Mouse (Mus musculus): ENCODE measurements at regions not wholly inside any gene's neighbourhood (a gene's known extent, or its start where the extent isn't known, plus 50 kb on each side); places are given as distances from the start of the nearest gene placed in this dataset.

DNA sequence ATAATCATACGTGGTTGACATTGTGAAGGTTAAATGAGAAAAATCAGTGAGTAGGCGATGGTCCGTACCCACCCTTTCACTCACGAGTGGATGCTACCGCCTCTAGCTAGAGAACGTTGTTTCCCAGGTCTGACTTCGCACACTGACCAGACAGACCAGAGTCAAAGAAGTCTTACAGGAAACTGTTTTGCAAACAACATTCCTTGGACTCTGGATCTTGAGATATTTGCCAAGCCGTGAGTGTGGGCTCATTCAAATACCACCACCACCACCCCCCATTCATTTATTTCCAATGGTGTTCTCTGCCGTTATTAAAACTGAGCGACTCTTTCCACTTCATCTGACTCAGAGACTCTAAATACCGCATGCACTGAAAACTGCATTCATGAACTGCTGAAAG, 234.2 kb downstream of the Lmo4 start:
- no peaks in the 10 kb centered on the region for H3K4me1 ChIP-seq (ENCODE audit: control insufficient read depth, insufficient read depth, low read length)

DNA sequence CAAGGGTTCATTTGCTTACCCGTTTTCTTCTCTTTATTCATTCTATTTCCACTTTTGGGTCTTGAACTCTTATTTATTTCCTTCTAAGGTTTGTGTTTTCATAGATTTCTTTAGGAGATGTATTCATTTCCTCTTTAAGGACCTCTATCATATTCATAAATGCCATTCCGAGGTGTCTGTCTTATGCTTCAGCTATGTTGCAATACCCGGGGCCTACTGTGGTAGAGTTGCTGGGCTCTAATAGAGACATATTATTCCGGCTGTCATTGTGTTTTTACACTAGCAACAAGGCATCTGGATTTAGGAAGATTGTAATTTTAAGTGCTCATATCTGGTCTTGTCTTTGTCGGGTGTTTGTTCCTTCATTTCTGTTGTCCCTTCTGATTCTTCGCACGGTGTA, 249.5 kb downstream of the Lmo4 start:
- Histone ChIP-seq H3K27ac (ENCODE audit: insufficient read depth, low read length) (no peak overlapping the region), H3K4me3 (ENCODE audit: insufficient read depth, low read length) (no peak overlapping the region), H3K4me1 (ENCODE audit: control insufficient read depth, insufficient read depth, low read length) (peaks cover 3% of the 10 kb centered on the region; the same call in 1 of the 2 replicates)
- no peak for TF ChIP-seq CTCF (IDR thresholded peaks at IDR 0.05; ENCODE audit: borderline replicate concordance, insufficient read depth, low read length)
- TF ChIP-seq POLR2A (IDR thresholded peaks at IDR 0.05; ENCODE audit: low read depth, low read length) = no peak

More for the DNA sequence above, 234.2 kb downstream of the Lmo4 start:
- Histone ChIP-seq H3K27ac (ENCODE audit: insufficient read depth, low read length) (no peak overlapping the region), H3K4me3 (ENCODE audit: insufficient read depth, low read length) (no peak overlapping the region)
- TF ChIP-seq CTCF (IDR thresholded peaks at IDR 0.05; ENCODE audit: borderline replicate concordance, insufficient read depth, low read length) (no peak), POLR2A (IDR thresholded peaks at IDR 0.05; ENCODE audit: low read depth, low read length) (no peak)

- TF ChIP-seq CTCF (IDR thresholded peaks at IDR 0.05; ENCODE audit: borderline replicate concordance, insufficient read depth, low read length) (no peak), POLR2A (IDR thresholded peaks at IDR 0.05; ENCODE audit: low read depth, low read length) (no peak)
- no peak overlapping the region for H3K27ac ChIP-seq (ENCODE audit: insufficient read depth, low read length)
- H3K4me1 ChIP-seq (ENCODE audit: control insufficient read depth, insufficient read depth, low read length) = peaks cover 3% of the 10 kb centered on the region; the same call in 1 of the 2 replicates
- H3K4me3 ChIP-seq (ENCODE audit: insufficient read depth, low read length) = no peak overlapping the region
Measured at GRCm38 (mm10) chr3:143954822-143955221, 250.2 kb downstream of the Lmo4 start.

DNA sequence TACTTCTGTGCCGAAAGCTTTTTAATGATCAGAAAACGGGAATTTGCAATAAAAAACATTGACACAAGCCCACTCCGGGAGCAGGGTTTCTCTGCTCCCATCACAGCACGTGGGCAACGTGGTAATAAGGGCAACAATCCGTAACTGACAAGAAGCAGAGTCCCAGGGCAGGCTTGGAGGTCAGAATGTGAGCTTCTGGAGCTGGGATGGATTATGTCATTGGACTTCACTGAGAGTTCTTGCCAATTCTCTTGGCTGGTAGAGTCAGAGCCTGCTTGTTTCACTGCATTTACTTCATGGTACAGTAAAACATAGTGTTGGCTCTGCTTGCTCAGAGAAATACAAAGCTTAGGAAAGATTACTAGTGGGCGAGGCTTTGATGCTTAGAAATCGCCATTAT, 252.7 kb downstream of the Lmo4 start:
- TF ChIP-seq CTCF (IDR thresholded peaks at IDR 0.05; ENCODE audit: borderline replicate concordance, insufficient read depth, low read length) (no peak), POLR2A (IDR thresholded peaks at IDR 0.05; ENCODE audit: low read depth, low read length) (no peak)
- H3K27ac ChIP-seq (ENCODE audit: insufficient read depth, low read length) = 0 out of 2 replicates have a peak overlapping the region, but pooled peaks have one; percentile 6

GRCm38 (mm10) chr3:143949656-143950055, 255.4 kb downstream of the Lmo4 start:
- TF ChIP-seq CTCF (IDR thresholded peaks at IDR 0.05; ENCODE audit: borderline replicate concordance, insufficient read depth, low read length) (no peak), POLR2A (IDR thresholded peaks at IDR 0.05; ENCODE audit: low read depth, low read length) (no peak)
- no peak overlapping the region for H3K27ac ChIP-seq (ENCODE audit: insufficient read depth, low read length)
- H3K4me3 ChIP-seq (ENCODE audit: insufficient read depth, low read length) = no peak overlapping the region
- peaks cover 3% of the 10 kb centered on the region; the same call in 1 of the 2 replicates for H3K4me1 ChIP-seq (ENCODE audit: control insufficient read depth, insufficient read depth, low read length)

More for the DNA sequence above, 252.7 kb downstream of the Lmo4 start:
- peaks cover 3% of the 10 kb centered on the region; the same call in 1 of the 2 replicates for H3K4me1 ChIP-seq (ENCODE audit: control insufficient read depth, insufficient read depth, low read length)
- no peak overlapping the region for H3K4me3 ChIP-seq (ENCODE audit: insufficient read depth, low read length)

- Histone ChIP-seq H3K4me3 (ENCODE audit: insufficient read depth, low read length) (no peak overlapping the region), H3K27ac (ENCODE audit: insufficient read depth, low read length) (no peak overlapping the region), H3K4me1 (ENCODE audit: control insufficient read depth, insufficient read depth, low read length) (peaks cover 3% of the 10 kb centered on the region; the same call in 1 of the 2 replicates)
- no peak for TF ChIP-seq POLR2A (IDR thresholded peaks at IDR 0.05; ENCODE audit: low read depth, low read length)
- no peak for TF ChIP-seq CTCF (IDR thresholded peaks at IDR 0.05; ENCODE audit: borderline replicate concordance, insufficient read depth, low read length)
Measured at GRCm38 (mm10) chr3:143949026-143949637, 255.9 kb downstream of the Lmo4 start.

DNA sequence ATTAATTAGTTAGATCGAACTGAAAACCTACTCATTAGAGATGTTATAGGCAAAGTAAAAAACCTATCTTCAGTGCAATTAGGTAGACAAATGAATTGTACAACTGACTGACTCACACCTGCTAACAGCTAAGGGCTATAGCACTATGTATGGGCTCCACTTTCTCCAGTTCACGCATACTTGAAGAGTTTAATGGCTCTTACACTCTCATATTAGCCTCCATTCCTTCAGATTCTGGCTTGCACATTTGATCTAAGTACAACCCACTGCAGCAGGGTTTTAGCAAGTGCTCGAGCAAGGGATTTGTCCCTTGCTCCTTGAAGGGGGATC, 257.1 kb downstream of the Lmo4 start:
- Histone ChIP-seq H3K27ac (ENCODE audit: insufficient read depth, low read length) (no peak overlapping the region), H3K4me3 (ENCODE audit: insufficient read depth, low read length) (no peak overlapping the region), H3K4me1 (ENCODE audit: control insufficient read depth, insufficient read depth, low read length) (peaks cover 3% of the 10 kb centered on the region; the same call in 1 of the 2 replicates)
- TF ChIP-seq POLR2A (IDR thresholded peaks at IDR 0.05; ENCODE audit: low read depth, low read length) (no peak), CTCF (IDR thresholded peaks at IDR 0.05; ENCODE audit: borderline replicate concordance, insufficient read depth, low read length) (no peak)

GRCm38 (mm10) chr3:143947079-143947937, 257.7 kb downstream of the Lmo4 start:
- H3K27ac ChIP-seq (ENCODE audit: insufficient read depth, low read length) = no peak overlapping the region
- TF ChIP-seq POLR2A (IDR thresholded peaks at IDR 0.05; ENCODE audit: low read depth, low read length) = no peak
- TF ChIP-seq CTCF (IDR thresholded peaks at IDR 0.05; ENCODE audit: borderline replicate concordance, insufficient read depth, low read length) = no peak
- peaks cover 2% of the 10 kb centered on the region; the same call in 1 of the 2 replicates for H3K4me1 ChIP-seq (ENCODE audit: control insufficient read depth, insufficient read depth, low read length)
- no peak overlapping the region for H3K4me3 ChIP-seq (ENCODE audit: insufficient read depth, low read length)

- H3K27ac ChIP-seq (ENCODE audit: insufficient read depth, low read length) = no peak overlapping the region
- H3K4me3 ChIP-seq (ENCODE audit: insufficient read depth, low read length) = no peak overlapping the region
- H3K4me1 ChIP-seq (ENCODE audit: control insufficient read depth, insufficient read depth, low read length) = no peaks in the 10 kb centered on the region
- no peak for TF ChIP-seq CTCF (IDR thresholded peaks at IDR 0.05; ENCODE audit: borderline replicate concordance, insufficient read depth, low read length)
- TF ChIP-seq POLR2A (IDR thresholded peaks at IDR 0.05; ENCODE audit: low read depth, low read length) = no peak
Measured at GRCm38 (mm10) chr3:143939068-143939709, 265.8 kb downstream of the Lmo4 start.
